Mouse (Mus musculus) hindbrain, embryonic 13.5 days (tissue): ENCODE measurements at regions not wholly inside any gene's neighbourhood (a gene's known extent, or its start where the extent isn't known, plus 50 kb on each side); places are given as distances from the start of the nearest gene placed in this dataset.
"Not testable (repeated sequence)": the region's sequence is repeated elsewhere in the genome, so short reads cannot be mapped to it uniquely, and the experiment has no call there.

Experiments
- ATAC-seq: fragments of 200-750 bp; cut with Nextera tagmentation; 2 replicates; pipeline ENCODE4 v1.8.0; 2017; ENCODE audit warnings: moderate TSS enrichment; ENCODE audit not compliant: low FRiP score
- H3K27ac ChIP-seq: fragments of 300-500 bp; sonication (generic); 2 replicates; pipeline ENCODE4 v1.5.1; 2015; ENCODE audit warnings: inconsistent platforms, mild to moderate bottlenecking, moderate library complexity
- H3K27me3 ChIP-seq: fragments of 300-500 bp; sonication (generic); 2 replicates; pipeline ENCODE4 v1.6.1; 2015; ENCODE audit warnings: mild to moderate bottlenecking, inconsistent platforms
- H3K36me3 ChIP-seq: fragments of 300-500 bp; sonication (generic); 2 replicates; pipeline ENCODE4 v1.6.1; 2015; ENCODE audit warnings: mild to moderate bottlenecking, inconsistent platforms
- H3K4me1 ChIP-seq: fragments of 300-500 bp; sonication (generic); replicated peaks from 2 replicates; pipeline ENCODE4 v1.6.1; 2015; ENCODE audit warnings: inconsistent platforms
- H3K4me2 ChIP-seq: fragments of 300-500 bp; sonication (generic); 2 replicates; pipeline ENCODE4 v1.6.1; 2015; ENCODE audit warnings: inconsistent platforms, mild to moderate bottlenecking, moderate library complexity
- H3K4me3 ChIP-seq: fragments of 300-500 bp; sonication (generic); 2 replicates; pipeline ENCODE4 v1.5.1; 2015; ENCODE audit warnings: mild to moderate bottlenecking, inconsistent platforms
- H3K9ac ChIP-seq: fragments of 300-500 bp; sonication (generic); 2 replicates; pipeline ENCODE4 v1.6.1; 2015; ENCODE audit warnings: mild to moderate bottlenecking, inconsistent platforms
- H3K9me3 ChIP-seq: fragments of 300-500 bp; sonication (generic); 2 replicates; pipeline ENCODE4 v1.6.1; 2016; ENCODE audit warnings: inconsistent platforms
- WGBS: fragments of 180-500 bp; shearing (Covaris S2); methylation state at CpG from one replicate; pipeline ENCODE4 v1.1.7; 2015; 5-methylcytosine and 5-hydroxymethylcytosine counted together

- H3K4me3 ChIP-seq: no peak overlapping the region
- H3K9ac ChIP-seq: no peak overlapping the region
- WGBS: 95% methylated on average over 6 of the region's 6 CpGs
- no peak overlapping the region for H3K4me2 ChIP-seq
- no peaks in the 10 kb centered on the region for H3K36me3 ChIP-seq
- H3K27me3 ChIP-seq: no peaks in the 10 kb centered on the region
- H3K27ac ChIP-seq: no peak overlapping the region
- no peak for ATAC-seq
- H3K4me1 ChIP-seq: no peaks in the 10 kb centered on the region
- no peaks in the 10 kb centered on the region for H3K9me3 ChIP-seq
These were observed 168.9 kb upstream of the Plcz1 start for GRCm38 (mm10) chr6:140210141-140210540.

- H3K27ac ChIP-seq: no peak overlapping the region
- H3K9ac ChIP-seq: no peak overlapping the region
- H3K9me3 ChIP-seq: no peaks in the 10 kb centered on the region
- H3K4me2 ChIP-seq: no peak overlapping the region
- no peaks in the 10 kb centered on the region for H3K36me3 ChIP-seq
- H3K4me1 ChIP-seq: no peaks in the 10 kb centered on the region
- 76% methylated on average over 14 of the region's 14 CpGs for WGBS
- H3K27me3 ChIP-seq: no peaks in the 10 kb centered on the region
- no peak overlapping the region for H3K4me3 ChIP-seq
- no peak for ATAC-seq
These were observed 167.8 kb upstream of the Plcz1 start for GRCm38 (mm10) chr6:140209083-140209482.

- ATAC-seq: no peak
- WGBS: 75% methylated on average over 3 of the region's 3 CpGs
These were observed 167.1 kb upstream of the Plcz1 start for GRCm38 (mm10) chr6:140208375-140208774.

GRCm38 (mm10) chr6:140206676-140207075, 165.4 kb upstream of the Plcz1 start:
- ATAC-seq, H3K4me1 ChIP-seq, H3K4me3 ChIP-seq, H3K4me2 ChIP-seq, H3K36me3 ChIP-seq, H3K27me3 ChIP-seq, H3K9ac ChIP-seq, H3K9me3 ChIP-seq, H3K27ac ChIP-seq: not testable (repeated sequence)
- WGBS: 91% methylated on average over 11 of the region's 11 CpGs

More at GRCm38 (mm10) chr6:140208375-140208774, 167.1 kb upstream of the Plcz1 start:
- no peaks in the 10 kb centered on the region for H3K4me1 ChIP-seq
- H3K4me2 ChIP-seq: no peak overlapping the region
- H3K27me3 ChIP-seq: no peaks in the 10 kb centered on the region
- no peak overlapping the region for H3K9ac ChIP-seq
- H3K27ac ChIP-seq: no peak overlapping the region
- H3K36me3 ChIP-seq: no peaks in the 10 kb centered on the region
- H3K4me3 ChIP-seq: no peak overlapping the region
- H3K9me3 ChIP-seq: no peaks in the 10 kb centered on the region

- H3K9me3 ChIP-seq: no peaks in the 10 kb centered on the region
- no peak for ATAC-seq
- 71% methylated on average over 1 of the region's 1 CpGs for WGBS
- H3K27me3 ChIP-seq: no peaks in the 10 kb centered on the region
- H3K36me3 ChIP-seq: no peaks in the 10 kb centered on the region
- H3K9ac ChIP-seq: no peak overlapping the region
- no peak overlapping the region for H3K4me3 ChIP-seq
- H3K27ac ChIP-seq: no peak overlapping the region
- no peak overlapping the region for H3K4me2 ChIP-seq
- no peaks in the 10 kb centered on the region for H3K4me1 ChIP-seq
These were observed 160.1 kb upstream of the Plcz1 start for GRCm38 (mm10) chr6:140201356-140201755.

- WGBS: 84% methylated on average over 5 of the region's 5 CpGs
- H3K9ac ChIP-seq: no peak overlapping the region
- no peaks in the 10 kb centered on the region for H3K36me3 ChIP-seq
- H3K27me3 ChIP-seq: no peaks in the 10 kb centered on the region
- no peaks in the 10 kb centered on the region for H3K4me1 ChIP-seq
- no peak overlapping the region for H3K27ac ChIP-seq
- no peak overlapping the region for H3K4me2 ChIP-seq
- H3K4me3 ChIP-seq: no peak overlapping the region
- H3K9me3 ChIP-seq: no peaks in the 10 kb centered on the region
- ATAC-seq: no peak
These were observed 159.1 kb upstream of the Plcz1 start for GRCm38 (mm10) chr6:140200322-140200721.

GRCm38 (mm10) chr6:140198036-140198435, 156.8 kb upstream of the Plcz1 start:
- 81% methylated on average over 6 of the region's 6 CpGs for WGBS
- H3K4me1 ChIP-seq: peaks cover 9% of the 10 kb centered on the region
- H3K4me2 ChIP-seq: no peak overlapping the region
- no peaks in the 10 kb centered on the region for H3K9me3 ChIP-seq
- no peak overlapping the region for H3K27ac ChIP-seq
- no peaks in the 10 kb centered on the region for H3K36me3 ChIP-seq
- no peaks in the 10 kb centered on the region for H3K27me3 ChIP-seq
- no peak for ATAC-seq
- no peak overlapping the region for H3K4me3 ChIP-seq
- no peak overlapping the region for H3K9ac ChIP-seq

- Histone ChIP-seq H3K36me3 (no peaks in the 10 kb centered on the region), H3K27me3 (no peaks in the 10 kb centered on the region), H3K4me3 (no peak overlapping the region), H3K27ac (no peak overlapping the region), H3K4me2 (no peak overlapping the region), H3K4me1 (peaks cover 11% of the 10 kb centered on the region), H3K9ac (no peak overlapping the region), H3K9me3 (no peaks in the 10 kb centered on the region)
- 87% methylated on average over 8 of the region's 8 CpGs for WGBS
- no peak for ATAC-seq
These were observed 155.9 kb upstream of the Plcz1 start for GRCm38 (mm10) chr6:140197113-140197675.

- Histone ChIP-seq H3K9ac (no peak overlapping the region), H3K4me1 (peaks cover 11% of the 10 kb centered on the region), H3K27me3 (no peaks in the 10 kb centered on the region), H3K4me2 (no peak overlapping the region), H3K27ac (0 out of 2 replicates have a peak overlapping the region, but pooled peaks have one; percentile 9), H3K4me3 (no peak overlapping the region), H3K36me3 (no peaks in the 10 kb centered on the region), H3K9me3 (no peaks in the 10 kb centered on the region)
- ATAC-seq: no peak
- WGBS: 93% methylated on average over 2 of the region's 2 CpGs
These were observed 153.0 kb upstream of the Plcz1 start for GRCm38 (mm10) chr6:140194276-140194675.

- Histone ChIP-seq H3K36me3 (no peaks in the 10 kb centered on the region), H3K4me3 (no peak overlapping the region), H3K4me2 (peak overlapping the region; percentile 29), H3K9me3 (no peaks in the 10 kb centered on the region), H3K27me3 (no peaks in the 10 kb centered on the region), H3K27ac (0 out of 2 replicates have a peak overlapping the region, but pooled peaks have one; percentile 32), H3K9ac (no peak overlapping the region), H3K4me1 (peaks cover 11% of the 10 kb centered on the region)
- WGBS: 16% methylated on average over 9 of the region's 9 CpGs
- ATAC-seq: peak; percentile 55
These were observed 152.1 kb upstream of the Plcz1 start for GRCm38 (mm10) chr6:140193084-140193939.

- Histone ChIP-seq H3K4me3 (no peak overlapping the region), H3K9ac (no peak overlapping the region), H3K4me1 (peaks cover 11% of the 10 kb centered on the region), H3K27me3 (no peaks in the 10 kb centered on the region), H3K27ac (no peak overlapping the region), H3K9me3 (no peaks in the 10 kb centered on the region), H3K4me2 (no peak overlapping the region), H3K36me3 (no peaks in the 10 kb centered on the region)
- 0 out of 2 replicates have a peak, but pooled peaks have one; percentile 14 for ATAC-seq
- 78% methylated on average over 17 of the region's 17 CpGs for WGBS
These were observed 151.3 kb upstream of the Plcz1 start for GRCm38 (mm10) chr6:140192526-140192925.

- Histone ChIP-seq H3K4me3 (no peak overlapping the region), H3K27ac (no peak overlapping the region), H3K27me3 (no peaks in the 10 kb centered on the region), H3K4me1 (peaks cover 11% of the 10 kb centered on the region), H3K9me3 (no peaks in the 10 kb centered on the region), H3K9ac (no peak overlapping the region), H3K4me2 (no peak overlapping the region), H3K36me3 (no peaks in the 10 kb centered on the region)
- WGBS: 90% methylated on average over 4 of the region's 4 CpGs
- no peak for ATAC-seq
These were observed 150.1 kb upstream of the Plcz1 start for GRCm38 (mm10) chr6:140191341-140191740.

- H3K9ac ChIP-seq: no peak overlapping the region
- no peaks in the 10 kb centered on the region for H3K27me3 ChIP-seq
- peaks cover 11% of the 10 kb centered on the region for H3K4me1 ChIP-seq
- no peak overlapping the region for H3K4me2 ChIP-seq
- H3K9me3 ChIP-seq: no peaks in the 10 kb centered on the region
- H3K27ac ChIP-seq: no peak overlapping the region
- H3K36me3 ChIP-seq: no peaks in the 10 kb centered on the region
- no peak for ATAC-seq
- no peak overlapping the region for H3K4me3 ChIP-seq
- WGBS: 87% methylated on average over 9 of the region's 9 CpGs
These were observed 148.3 kb upstream of the Plcz1 start for GRCm38 (mm10) chr6:140189601-140190000.
